Mouse (Mus musculus) A20 (cell line): ENCODE results near the gene Lrrc8e.
"Not testable (repeated sequence)": the region's sequence is repeated elsewhere in the genome, so short reads cannot be mapped to it uniquely, and the experiment has no call there.

ENCODE experiments used
- DNase-seq: peaks from one replicate; pipeline ENCODE4 v3.0.0-alpha.2; 2011; ENCODE audit warnings: low read depth, low spot score

Gene Lrrc8e

GRCm38 (mm10) chr8:4219617-4220016 lies 7.0 kb upstream of the Lrrc8e start:
- no peak for DNase-seq

- no peak for DNase-seq
Observed at GRCm38 (mm10) chr8:4222059-4222458, 4.6 kb upstream of the Lrrc8e start.

- DNase-seq = no peak
Observed at GRCm38 (mm10) chr8:4226323-4226722, 304 bp upstream of the Lrrc8e start.

GRCm38 (mm10) chr8:4227919-4228318 lies 1.3 kb downstream of the Lrrc8e start:
- no peak for DNase-seq

- no peak for DNase-seq
Observed at GRCm38 (mm10) chr8:4229784-4230183, 3.2 kb downstream of the Lrrc8e start.

- DNase-seq = no peak
Observed at GRCm38 (mm10) chr8:4230612-4231351, 4.2 kb downstream of the Lrrc8e start.

GRCm38 (mm10) chr8:4237814-4238433 lies 11.3 kb downstream of the Lrrc8e start:
- DNase-seq = peak; percentile 78

- DNase-seq = peak; percentile 99
Observed at GRCm38 (mm10) chr8:4238434-4239192, 12.0 kb downstream of the Lrrc8e start, which contains the start of the genes Map2k7 and Gm49320. Gene Map2k7, plus strand, starts transcription at chr8:4238740. Gene Gm49320, plus strand, starts transcription at chr8:4238865.

- DNase-seq = peak; percentile 10
Observed at GRCm38 (mm10) chr8:4239193-4239890, 12.7 kb downstream of the Lrrc8e start.

GRCm38 (mm10) chr8:4245061-4245460 lies 18.4 kb downstream of the Lrrc8e start:
- DNase-seq = no peak

- DNase-seq = no peak
Observed at GRCm38 (mm10) chr8:4245737-4246136, 19.1 kb downstream of the Lrrc8e start.

- DNase-seq = no peak
Observed at GRCm38 (mm10) chr8:4247241-4247640, 20.6 kb downstream of the Lrrc8e start.

- no peak for DNase-seq
Observed at GRCm38 (mm10) chr8:4247951-4248540, 21.4 kb downstream of the Lrrc8e start, which contains the start of gene Tgfbr3l. Gene Tgfbr3l, plus strand, starts transcription at chr8:4248214.

GRCm38 (mm10) chr8:4249213-4249612 lies 22.6 kb downstream of the Lrrc8e start:
- DNase-seq = no peak

- peak; percentile 77 for DNase-seq
Observed at GRCm38 (mm10) chr8:4250306-4250970, 23.8 kb downstream of the Lrrc8e start.

- no peak for DNase-seq
Observed at GRCm38 (mm10) chr8:4252116-4252760, 25.6 kb downstream of the Lrrc8e start.

GRCm38 (mm10) chr8:4252934-4253841 lies 26.6 kb downstream of the Lrrc8e start, which contains the start of gene Snapc2:
Gene Snapc2, plus strand, starts transcription at chr8:4253080.
- peak; percentile 97 for DNase-seq

- peak; percentile 31 for DNase-seq
Observed at GRCm38 (mm10) chr8:4254001-4254400, 27.4 kb downstream of the Lrrc8e start.

GRCm38 (mm10) chr8:4255471-4255870 lies 28.8 kb downstream of the Lrrc8e start:
- not testable (repeated sequence) for DNase-seq
